Mouse (Mus musculus) MEL (cell line): ENCODE measurements around the gene Stxbp1. TPM values are rescaled to one million over a fixed set of nuclear protein-coding genes. Genes with fewer than 3 reads are reported as not detected.

Source experiments
- DNase-seq: peaks from one replicate; pipeline ENCODE4 v3.0.0; 2011; ENCODE audit warnings: low read depth, low spot score
- H3K27ac ChIP-seq: 2 replicates; pipeline ENCODE4 v1.5.1; 2012; ENCODE audit warnings: low read depth, mild to moderate bottlenecking, control low read depth, low read length, moderate library complexity; ENCODE audit not compliant: control insufficient read depth
- H3K27me3 ChIP-seq, 2 experiments: fragments of 150-350 bp in 1 of 2; sonication (generic) in 1 of 2; 2 replicates each; pipeline ENCODE4 v1.6.1; 2012; ENCODE audit warnings: low read length in 2 of 2, mild to moderate bottlenecking in 2 of 2, improper control_type of control experiment in 1 of 2, moderate library complexity in 1 of 2; ENCODE audit not compliant: insufficient read depth in 2 of 2, control insufficient read depth in 1 of 2
- H3K36me3 ChIP-seq, 2 experiments: 2 replicates each; pipeline ENCODE4 v1.6.1; 2012 to 2014; ENCODE audit warnings: low read length in 2 of 2, improper control_type of control experiment in 1 of 2, inconsistent platforms in 1 of 2, mild to moderate bottlenecking in 1 of 2; ENCODE audit not compliant: insufficient read depth in 2 of 2, control insufficient read depth in 1 of 2
- H3K4me1 ChIP-seq, 2 experiments: fragments of 150-350 bp in 1 of 2; sonication (generic) in 1 of 2; 2 replicates each; pipeline ENCODE4 v1.6.1; 2012; ENCODE audit warnings: low read length in 2 of 2, improper control_type of control experiment in 1 of 2, mild to moderate bottlenecking in 1 of 2; ENCODE audit not compliant: insufficient read depth in 2 of 2, control insufficient read depth in 1 of 2
- H3K4me3 ChIP-seq, 2 experiments: fragments of 150-350 bp in 1 of 2; sonication (generic) in 1 of 2; 2 replicates each; pipeline ENCODE4 v1.5.1; 2012; ENCODE audit warnings: low read depth in 2 of 2, low read length in 2 of 2, mild to moderate bottlenecking in 2 of 2, moderate library complexity in 2 of 2, control low read depth in 1 of 2, improper control_type of control experiment in 1 of 2; ENCODE audit not compliant: control insufficient read depth in 1 of 2, insufficient read depth in 1 of 2
- H3K79me2 ChIP-seq: 2 replicates; pipeline ENCODE4 v1.6.1; 2012; ENCODE audit warnings: mild to moderate bottlenecking, low read length, moderate library complexity; ENCODE audit not compliant: control insufficient read depth, poor library complexity, insufficient read depth
- H3K9ac ChIP-seq: 2 replicates; pipeline ENCODE4 v1.6.1; 2012; ENCODE audit warnings: low read depth, mild to moderate bottlenecking, control low read depth, low read length, moderate library complexity; ENCODE audit not compliant: control insufficient read depth, poor library complexity, severe bottlenecking
- H3K9me3 ChIP-seq: fragments of 150-350 bp; sonication (generic); replicated peaks from 2 replicates; pipeline ENCODE4 v1.6.1; 2012; ENCODE audit warnings: mild to moderate bottlenecking, low read length, improper control_type of control experiment, moderate library complexity; ENCODE audit not compliant: insufficient read depth
- CHD2 ChIP-seq: IDR thresholded peaks from 2 replicates; pipeline ENCODE4 v1.6.1; 2011; ENCODE audit warnings: low read length, improper control_type of control experiment
- EP300 ChIP-seq, 2 experiments: IDR thresholded peaks; 2 replicates each; pipeline ENCODE4 v1.6.1; 2011; ENCODE audit warnings: improper control_type of control experiment in 2 of 2, low read length in 2 of 2, low read depth in 1 of 2, mild to moderate bottlenecking in 1 of 2
- ETS1 ChIP-seq: IDR thresholded peaks from 2 replicates; pipeline ENCODE4 v1.6.1; 2012; ENCODE audit warnings: low read depth, mild to moderate bottlenecking, inconsistent platforms, low read length, improper control_type of control experiment, moderate library complexity
- JUND ChIP-seq: IDR thresholded peaks from 2 replicates; pipeline ENCODE4 v1.6.1; 2011; ENCODE audit warnings: low read depth, mild to moderate bottlenecking, improper control_type of control experiment, low read length
- KAT2A ChIP-seq: conservative IDR thresholded peaks from 2 replicates; pipeline ENCODE4 v1.6.1; 2012; ENCODE audit warnings: low read depth, low read length, improper control_type of control experiment, inconsistent platforms
- MAFK ChIP-seq: IDR thresholded peaks from 2 replicates; pipeline ENCODE4 v1.6.1; 2011; ENCODE audit warnings: low read depth, mild to moderate bottlenecking, low read length, improper control_type of control experiment, borderline replicate concordance
- MEF2A ChIP-seq: IDR thresholded peaks from 2 replicates; pipeline ENCODE4 v1.6.1; 2014; ENCODE audit warnings: low read depth, mild to moderate bottlenecking, inconsistent platforms, low read length, improper control_type of control experiment; ENCODE audit not compliant: poor library complexity, insufficient replicate concordance, severe bottlenecking; ENCODE audit errors: extremely low read depth
- MXI1 ChIP-seq: IDR thresholded peaks from 2 replicates; pipeline ENCODE4 v1.6.1; 2011; ENCODE audit warnings: mild to moderate bottlenecking, low read depth, low read length, improper control_type of control experiment
- MYB ChIP-seq: IDR thresholded peaks from 2 replicates; pipeline ENCODE4 v1.6.1; 2011; ENCODE audit warnings: mild to moderate bottlenecking, low read depth, low read length, improper control_type of control experiment
- NELFE ChIP-seq: IDR thresholded peaks from 2 replicates; pipeline ENCODE4 v1.6.1; 2011; ENCODE audit warnings: low read depth, low read length, improper control_type of control experiment
- POLR2A ChIP-seq, 2 experiments: IDR thresholded peaks; 2 replicates each; pipeline ENCODE4 v1.6.1; 2011 to 2012; ENCODE audit warnings: low read length in 2 of 2, mild to moderate bottlenecking in 2 of 2, control low read depth in 1 of 2, improper control_type of control experiment in 1 of 2, low read depth in 1 of 2, moderate library complexity in 1 of 2; ENCODE audit not compliant: control insufficient read depth in 1 of 2, insufficient read depth in 1 of 2, poor library complexity in 1 of 2
- SMC3 ChIP-seq: IDR thresholded peaks from 2 replicates; pipeline ENCODE4 v1.6.1; 2011; ENCODE audit warnings: low read depth, low read length, improper control_type of control experiment
- TCF12 ChIP-seq: IDR thresholded peaks from 2 replicates; pipeline ENCODE4 v1.6.1; 2014; ENCODE audit warnings: low read depth, mild to moderate bottlenecking, inconsistent platforms, low read length, improper control_type of control experiment, moderate library complexity
- UBTF ChIP-seq: IDR thresholded peaks from 2 replicates; pipeline ENCODE4 v1.6.1; 2012; ENCODE audit warnings: low read depth, mild to moderate bottlenecking, inconsistent platforms, low read length, improper control_type of control experiment, moderate library complexity, borderline replicate concordance; ENCODE audit not compliant: insufficient read depth
- USF2 ChIP-seq, 2 experiments: IDR thresholded peaks; 2 replicates each; pipeline ENCODE4 v1.6.1; 2011 to 2012; ENCODE audit warnings: improper control_type of control experiment in 2 of 2, low read length in 2 of 2, borderline replicate concordance in 1 of 2, inconsistent platforms in 1 of 2, low read depth in 1 of 2, mild to moderate bottlenecking in 1 of 2; ENCODE audit not compliant: insufficient read depth in 1 of 2
- ZKSCAN1 ChIP-seq: IDR thresholded peaks from 2 replicates; pipeline ENCODE4 v1.6.1; 2012; ENCODE audit warnings: low read depth, mild to moderate bottlenecking, inconsistent platforms, low read length, improper control_type of control experiment, moderate library complexity
- polyA plus RNA-seq, 2 experiments: library from polyadenylated mRNA; stranded (reverse) in 1 of 2; unstranded in 1 of 2; fragments of >175 nt in 1 of 2; fragments of >200 nt in 1 of 2; gene quantifications; 2 replicates each; pipeline versions ENCODE4 v1.2.1 to v1.2.4; 2012; ENCODE audit warnings: low replicate concordance in 2 of 2, low read depth in 1 of 2; ENCODE audit not compliant: insufficient read length in 2 of 2, insufficient read depth in 1 of 2, missing spikeins in 1 of 2
- total RNA-seq: library from RNA; depleted of rRNA; stranded (reverse); fragments of 300-350 nt; gene quantifications from 2 replicates; pipeline ENCODE4 v1.2.3, GENCODE M21; 2012

The Stxbp1 gene
- total and polyA plus RNA-seq, 3 experiments: 7.1 to 33.2 TPM; not detected in 1

DNA sequence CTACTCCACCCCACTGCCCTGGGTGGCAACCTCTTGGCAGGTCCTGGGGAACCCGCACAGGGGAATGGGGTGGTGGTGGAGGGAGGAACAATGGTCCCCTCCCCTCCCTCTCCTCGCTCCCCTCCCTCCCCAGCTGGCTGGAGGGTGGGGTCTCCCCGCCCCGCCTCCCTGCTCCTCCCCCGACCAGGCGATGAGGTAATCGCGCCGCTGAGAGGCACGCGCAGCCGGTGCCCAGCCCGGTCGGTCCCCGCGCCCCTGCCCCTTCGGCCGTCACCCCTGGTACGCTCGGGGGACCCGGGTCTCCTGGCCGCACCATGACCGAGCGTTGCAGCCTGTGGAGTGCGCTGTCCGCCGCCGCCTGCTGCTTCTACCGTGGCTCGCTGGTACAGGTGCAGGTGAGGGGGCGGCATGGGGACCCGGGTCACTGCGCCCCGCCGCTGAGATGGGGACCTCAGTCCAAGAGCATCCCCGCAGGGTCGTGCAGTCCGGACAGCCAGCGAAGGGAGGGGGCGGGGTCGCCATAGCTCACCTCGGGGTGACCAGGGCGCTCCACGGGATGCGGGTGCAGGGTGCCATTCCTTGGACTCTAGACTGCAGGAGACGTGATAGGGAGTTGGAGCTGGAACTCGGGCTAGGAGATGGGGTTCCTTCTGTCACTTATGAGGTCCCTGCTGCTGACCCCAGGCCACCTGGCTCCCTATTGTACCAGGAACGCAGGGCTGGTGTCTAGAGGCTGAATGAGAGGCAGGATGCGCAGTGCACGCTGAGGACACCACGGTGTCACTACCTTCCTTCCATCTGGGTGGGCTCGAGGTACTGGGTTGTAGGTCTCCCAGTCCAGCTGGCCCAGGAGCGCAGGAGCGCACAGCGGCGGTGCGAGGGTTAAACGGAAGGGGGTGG, 105.5 kb downstream of the Stxbp1 start:
- TF ChIP-seq SMC3 (no peak), POLR2A (IDR thresholded peaks at IDR 0.05; ENCODE audit: control insufficient read depth in 1 of 2, insufficient read depth in 1 of 2, low read depth in 1 of 2, low read length in 2 of 2, poor library complexity in 1 of 2) (0 out of 4 replicates have a peak, but pooled peaks of 1 of the 2 experiments have one; percentile 21)
- TF ChIP-seq, all 39 proteins: peak for 1
- no peaks in the 10 kb centered on the region for H3K36me3 ChIP-seq
- no peak overlapping the region for H3K27ac ChIP-seq
- no peaks in the 10 kb centered on the region for H3K9me3 ChIP-seq
- H3K79me2 ChIP-seq: no peaks in the 10 kb centered on the region
- H3K4me3 ChIP-seq: no peak overlapping the region
- H3K27me3 ChIP-seq: peaks cover 0 to 3% of the 10 kb centered on the region in 2 experiments; a peak in 1 of 4 replicates
- no peak overlapping the region for H3K9ac ChIP-seq
- no peak for DNase-seq
- no peaks in the 10 kb centered on the region for H3K4me1 ChIP-seq

DNA sequence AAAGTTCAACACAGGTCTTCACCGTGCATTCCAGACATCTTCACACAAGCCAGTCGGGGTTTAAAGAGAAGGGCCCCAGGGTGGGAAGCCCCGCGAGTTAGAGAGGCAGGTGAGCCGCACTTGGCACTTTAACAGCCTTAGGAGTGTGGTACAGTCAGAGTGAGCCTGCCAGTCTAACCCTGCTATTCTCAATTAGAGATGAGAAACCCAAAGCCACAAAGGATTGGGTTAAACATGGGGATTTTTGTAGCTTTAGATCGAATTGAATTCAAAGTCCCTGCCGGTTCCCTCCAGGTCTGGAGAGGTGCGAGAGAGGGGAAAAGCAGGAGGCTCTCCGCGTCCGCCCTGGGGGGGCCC, 106.2 kb downstream of the Stxbp1 start, which contains the start of gene 6330409D20Rik:
Gene 6330409D20Rik (minus strand): TSS at position 101 of the 357 bp plus-strand sequence.
- Histone ChIP-seq H3K4me3 (no peak within 1 kb of the TSS), H3K79me2 (no peaks in the 10 kb centered on the region), H3K9ac (no peak within 1 kb of the TSS), H3K4me1 (no peaks in the 10 kb centered on the region), H3K27ac (no peak within 1 kb of the TSS), H3K27me3 (peaks cover 0 to 3% of the 10 kb centered on the region in 2 experiments; a peak in 1 of 4 replicates), H3K9me3 (no peaks in the 10 kb centered on the region), H3K36me3 (no peaks in the 10 kb centered on the region)
- no peak for DNase-seq
- no peak for TF ChIP-seq KAT2A
- TF ChIP-seq USF2 (IDR thresholded peaks at IDR 0.05; ENCODE audit: borderline replicate concordance in 1 of 2, insufficient read depth in 1 of 2, low read depth in 1 of 2, low read length in 2 of 2): no peak
- no peak for TF ChIP-seq SMC3
- no peak for TF ChIP-seq UBTF
- no peak for TF ChIP-seq ZKSCAN1
- TF ChIP-seq CHD2: no peak
- TF ChIP-seq ETS1: no peak
- TF ChIP-seq MAFK: no peak
- no peak for TF ChIP-seq MXI1
- no peak for TF ChIP-seq TCF12
- no peak for TF ChIP-seq EP300 (IDR thresholded peaks at IDR 0.05; ENCODE audit: low read depth in 1 of 2, low read length in 2 of 2)
- TF ChIP-seq JUND: no peak
- TF ChIP-seq NELFE: no peak
- no peak for TF ChIP-seq MYB
- TF ChIP-seq MEF2A: no peak
